Mouse (Mus musculus): ENCODE results near the gene Il11ra1. TPM values are rescaled to one million over a fixed set of nuclear protein-coding genes. Genes with fewer than 3 reads are reported as not detected.

Il11ra1 gene
- 13.9 to 18.6 TPM (median 15.3 TPM) in 4 replicates for total RNA-seq (2023; ENCODE audit: inconsistent age)

DNA sequence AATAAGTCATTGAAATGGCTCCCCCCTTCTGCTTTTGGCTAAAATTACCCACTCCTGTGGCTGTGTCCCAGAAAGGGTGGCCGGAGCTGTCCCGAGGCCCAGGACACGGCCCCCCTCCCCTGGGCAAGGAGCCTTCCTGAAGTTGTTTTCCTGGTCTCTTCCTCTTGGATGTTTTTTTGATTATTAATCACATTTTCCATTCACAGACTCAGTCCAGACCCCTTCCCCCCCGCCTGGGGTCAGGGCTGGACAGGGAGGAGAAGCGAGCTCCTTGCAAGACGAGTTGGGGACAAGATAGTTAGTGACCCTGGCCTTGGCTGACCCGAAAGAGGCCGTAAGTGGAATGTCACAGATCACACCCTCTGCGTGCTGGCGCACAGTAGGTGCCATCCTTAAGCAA is at the start of gene Il11ra1:
TSS of gene Il11ra1 (plus strand) at position 207 of the 400 bp plus-strand sequence.

GRCm38 (mm10) chr4:41696930-41697841 is 2.6 kb upstream of the Il11ra1 start, which contains the start of gene Cntfr:
Gene Cntfr (minus strand): TSS chr4:41697089.

GRCm38 (mm10) chr4:41713197-41714067 is 13.6 kb downstream of the Il11ra1 start, which contains the start of gene Rpp25l:
Gene Rpp25l (minus strand): TSS chr4:41713534.

GRCm38 (mm10) chr4:41722918-41723351 is 23.1 kb downstream of the Il11ra1 start, which contains the start of gene Dctn3:
Gene Dctn3 (minus strand): TSS chr4:41723170.

GRCm38 (mm10) chr4:41731052-41731765 is 31.4 kb downstream of the Il11ra1 start, which contains the start of gene Arid3c:
Gene Arid3c (minus strand): TSS chr4:41731142.

DNA sequence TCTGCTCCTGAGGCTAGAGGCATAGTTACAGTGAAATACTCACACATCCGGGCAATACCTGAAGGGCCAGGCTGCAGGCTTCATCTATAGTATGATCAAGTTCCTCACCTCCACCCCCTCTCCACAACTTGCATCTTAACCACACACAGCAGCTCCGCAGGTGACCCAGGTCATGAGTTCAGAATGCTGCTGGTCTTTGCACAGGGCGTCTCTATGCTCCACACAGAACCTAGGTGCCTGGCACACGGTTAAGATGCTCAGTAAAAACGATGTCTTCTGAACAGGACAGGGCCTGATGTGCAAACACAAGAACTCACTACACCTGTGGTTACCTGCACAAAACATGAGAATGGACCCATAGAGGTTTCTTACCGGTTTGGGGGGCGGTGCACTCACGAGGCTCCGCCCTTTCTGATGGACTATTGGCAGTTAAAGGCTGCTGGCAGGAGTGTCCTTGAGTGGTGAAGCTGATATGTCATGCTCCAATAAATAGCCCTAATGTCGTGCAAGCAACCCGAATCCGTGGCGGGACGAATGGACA is 55.1 kb downstream of the Il11ra1 start, which contains the start of gene Galt:
TSS of gene Galt (plus strand) at position 432 of the 541 bp plus-strand sequence.

DNA sequence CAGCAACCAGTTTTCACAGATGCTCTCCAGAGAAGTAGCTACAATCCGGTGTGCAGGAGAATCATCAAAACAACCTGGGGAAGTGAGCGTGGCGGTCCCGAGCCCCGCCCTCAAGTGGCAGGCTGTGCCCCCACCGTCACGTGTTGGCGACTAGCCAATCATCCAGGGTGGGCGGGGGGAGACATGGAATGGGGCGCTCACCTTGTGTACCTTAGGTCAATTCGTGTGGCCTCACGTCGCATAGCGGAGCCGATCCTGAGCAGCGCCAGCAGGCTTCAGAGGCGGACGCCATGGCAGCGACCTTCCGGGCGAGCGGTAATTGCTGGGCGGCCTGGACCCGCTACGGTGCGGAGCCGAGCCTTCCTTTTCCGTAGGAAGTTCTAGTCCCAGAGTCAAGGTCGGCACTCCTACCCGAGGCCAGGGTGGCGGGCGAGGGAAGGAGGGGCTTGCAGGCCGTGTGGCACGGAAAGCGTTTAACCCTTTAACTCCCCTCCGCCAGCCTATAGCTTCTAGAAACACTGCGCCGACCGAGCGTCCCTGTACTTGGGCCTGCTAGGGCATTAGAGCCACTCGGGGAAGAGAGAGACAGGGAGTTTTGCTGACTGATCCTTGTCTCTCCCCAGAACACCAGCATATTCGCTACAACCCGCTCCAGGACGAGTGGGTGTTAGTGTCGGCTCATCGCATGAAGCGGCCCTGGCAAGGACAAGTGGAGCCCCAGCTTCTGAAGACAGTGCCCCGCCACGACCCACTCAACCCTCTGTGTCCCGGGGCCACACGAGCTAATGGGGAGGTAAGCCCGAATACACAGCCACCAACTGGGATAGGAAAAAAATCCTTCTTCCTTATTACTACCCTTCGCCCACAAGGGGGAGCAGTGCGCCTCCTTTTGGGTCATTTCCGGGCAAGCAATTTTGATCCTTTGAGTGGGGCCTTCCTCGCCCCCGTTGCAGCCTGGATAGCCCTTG is 55.8 kb downstream of the Il11ra1 start, which contains the start of gene Sigmar1:
TSS of gene Sigmar1 (minus strand) at position 820 of the 968 bp plus-strand sequence.

DNA sequence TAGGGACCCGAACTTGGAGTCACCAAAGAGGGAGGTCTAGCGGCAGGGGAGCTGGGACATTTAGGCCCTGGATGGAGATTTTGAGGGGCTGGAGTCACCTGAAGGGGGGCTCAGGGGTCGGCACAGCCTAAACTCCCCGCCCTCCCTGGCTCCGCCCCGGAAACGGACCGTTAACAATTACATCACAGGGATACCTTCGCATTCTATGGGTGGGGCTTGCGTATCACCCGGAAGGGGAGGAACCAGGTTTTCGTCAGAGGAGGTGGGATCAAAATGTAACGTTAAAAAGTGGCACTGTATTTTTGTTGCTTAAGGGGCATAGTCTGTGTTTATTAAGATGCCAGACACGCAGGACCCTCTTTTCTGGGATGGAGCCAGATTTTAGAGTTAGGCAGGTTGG is 74.2 kb downstream of the Il11ra1 start, which contains the start of gene Ccl27a:
TSS of gene Ccl27a (minus strand) at position 246 of the 400 bp plus-strand sequence.

Other genes starting within 250 kb of the Il11ra1 start
- gene Kif24, start 235.1 kb upstream of the Il11ra1 start, total RNA-seq (2023; ENCODE audit: inconsistent age) = 3.0 to 4.6 TPM (median 3.5 TPM) in 4 replicates
- 3.7 to 5.9 TPM (median 5.3 TPM) in 4 replicates for gene Nudt2, start 234.8 kb upstream of the Il11ra1 start, total RNA-seq (2023; ENCODE audit: inconsistent age)
- gene AI464131, start 196.9 kb upstream of the Il11ra1 start, total RNA-seq (2023; ENCODE audit: inconsistent age) = not detected in 4 replicates
- not detected in 4 replicates for gene 1110017D15Rik, start 182.7 kb upstream of the Il11ra1 start, total RNA-seq (2023; ENCODE audit: inconsistent age)
- gene Fam219a, start 130.5 kb upstream of the Il11ra1 start, total RNA-seq (2023; ENCODE audit: inconsistent age) = 13.8 to 14.4 TPM (median 14.4 TPM) in 4 replicates
- gene Dnaic1, start 130.2 kb upstream of the Il11ra1 start, total RNA-seq (2023; ENCODE audit: inconsistent age) = not detected in 4 replicates
- not detected in 4 replicates for gene Enho, start 59.7 kb upstream of the Il11ra1 start, total RNA-seq (2023; ENCODE audit: inconsistent age)
- not detected in 4 replicates for gene Cntfr, start 2.9 kb upstream of the Il11ra1 start, total RNA-seq (2023; ENCODE audit: inconsistent age)
- gene Rpp25l, start 13.5 kb downstream of the Il11ra1 start, total RNA-seq (2023; ENCODE audit: inconsistent age) = 30.3 to 35.1 TPM (median 34.0 TPM) in 4 replicates
- gene Dctn3, start 23.2 kb downstream of the Il11ra1 start, total RNA-seq (2023; ENCODE audit: inconsistent age) = 50.6 to 69.0 TPM (median 61.6 TPM) in 4 replicates
- not detected in 4 replicates for gene Arid3c, start 31.2 kb downstream of the Il11ra1 start, total RNA-seq (2023; ENCODE audit: inconsistent age)
- gene Galt, start 55.2 kb downstream of the Il11ra1 start, total RNA-seq (2023; ENCODE audit: inconsistent age) = 52.6 to 62.3 TPM (median 55.4 TPM) in 4 replicates
- 16.1 to 19.6 TPM (median 18.2 TPM) in 4 replicates for gene Sigmar1, start 56.2 kb downstream of the Il11ra1 start, total RNA-seq (2023; ENCODE audit: inconsistent age)
- gene Ccl27a, start 74.3 kb downstream of the Il11ra1 start, total RNA-seq (2023; ENCODE audit: inconsistent age) = 8.4 to 14.2 TPM (median 11.9 TPM) in 4 replicates
- not detected in 4 replicates for gene Gm21541, start 203.6 kb downstream of the Il11ra1 start, total RNA-seq (2023; ENCODE audit: inconsistent age)
- 1.4 to 8.2 TPM (median 1.9 TPM) in 4 replicates for gene Gm20878, start 241.6 kb downstream of the Il11ra1 start, total RNA-seq (2023; ENCODE audit: inconsistent age)